Mouse (Mus musculus): ENCODE measurements around the gene Gfy. TPM values are rescaled to one million over a fixed set of nuclear protein-coding genes. Genes with fewer than 3 reads are reported as not detected.

Gfy gene
- polyA plus RNA-seq, 1 experiment from 2014 or later, result not detected

GRCm38 (mm10) chr7:45216442-45217183 lies 37.2 kb upstream of the Gfy start:
- TF ChIP-seq CTCF (IDR thresholded peaks at IDR 0.05; ENCODE audit: low read depth), result no peak
- no peak for TF ChIP-seq EP300 (IDR thresholded peaks at IDR 0.05; ENCODE audit: low read depth)
- peaks cover 25% of the 10 kb centered on the region for H3K4me1 ChIP-seq (ENCODE audit: insufficient read depth)
- 0 out of 2 replicates have a peak, but pooled peaks cover 6% of the 10 kb centered on the region for H3K27me3 ChIP-seq (ENCODE audit: insufficient read depth, low read length)
- peak overlapping the region; percentile 66; the same call in 1 of the 2 replicates for H3K9ac ChIP-seq (replicated peaks)
- H3K4me3 ChIP-seq (ENCODE audit: low read depth, low read length), result peak overlapping the region; percentile 52
- H3K4me2 ChIP-seq (ENCODE audit: low read depth, low read length), result peak overlapping the region; percentile 79
- ATAC-seq (peak; percentile 50; the same call in 1 of the 2 replicates), DNase-seq (peak; percentile 80)
- no peaks in the 10 kb centered on the region for H3K9me3 ChIP-seq (ENCODE audit: low read length)
- H3K27ac ChIP-seq (ENCODE audit: low read depth), result 0 out of 2 replicates have a peak overlapping the region, but pooled peaks have one; percentile 42
- H3K36me3 ChIP-seq (replicated peaks; ENCODE audit: insufficient read depth, low read length), result peaks cover 3% of the 10 kb centered on the region; the same call in 1 of the 2 replicates
- WGBS (ENCODE audit: insufficient replicate concordance), result 4% methylated on average over 13 of the region's 13 CpGs

GRCm38 (mm10) chr7:45215673-45216441 lies 36.5 kb upstream of the Gfy start, which contains the start of gene Tead2:
TSS of gene Tead2 (plus strand) at chr7:45215753.
- H3K4me1 ChIP-seq (ENCODE audit: insufficient read depth), result peaks cover 32% of the 10 kb centered on the region
- H3K27me3 ChIP-seq (ENCODE audit: insufficient read depth, low read length), result peaks cover 9% of the 10 kb centered on the region; the same call in 1 of the 2 replicates
- peak within 1 kb of the TSS; percentile 66 for H3K9ac ChIP-seq (replicated peaks)
- peak within 1 kb of the TSS; percentile 42; the same call in 1 of the 2 replicates for H3K27ac ChIP-seq (ENCODE audit: low read depth)
- WGBS (ENCODE audit: insufficient replicate concordance), result 3% methylated on average over 54 of the region's 55 CpGs
- peak within 1 kb of the TSS; percentile 79 for H3K4me2 ChIP-seq (ENCODE audit: low read depth, low read length)
- H3K4me3 ChIP-seq (ENCODE audit: low read depth, low read length), result peak within 1 kb of the TSS; percentile 52
- ATAC-seq, result peak; percentile 47
- TF ChIP-seq EP300 (IDR thresholded peaks at IDR 0.05; ENCODE audit: low read depth) (no peak), CTCF (IDR thresholded peaks at IDR 0.05; ENCODE audit: low read depth) (no peak)
- H3K9me3 ChIP-seq (ENCODE audit: low read length), result no peaks in the 10 kb centered on the region
- peaks cover 3% of the 10 kb centered on the region; the same call in 1 of the 2 replicates for H3K36me3 ChIP-seq (replicated peaks; ENCODE audit: insufficient read depth, low read length)
- DNase-seq, result peak; percentile 68

DNA sequence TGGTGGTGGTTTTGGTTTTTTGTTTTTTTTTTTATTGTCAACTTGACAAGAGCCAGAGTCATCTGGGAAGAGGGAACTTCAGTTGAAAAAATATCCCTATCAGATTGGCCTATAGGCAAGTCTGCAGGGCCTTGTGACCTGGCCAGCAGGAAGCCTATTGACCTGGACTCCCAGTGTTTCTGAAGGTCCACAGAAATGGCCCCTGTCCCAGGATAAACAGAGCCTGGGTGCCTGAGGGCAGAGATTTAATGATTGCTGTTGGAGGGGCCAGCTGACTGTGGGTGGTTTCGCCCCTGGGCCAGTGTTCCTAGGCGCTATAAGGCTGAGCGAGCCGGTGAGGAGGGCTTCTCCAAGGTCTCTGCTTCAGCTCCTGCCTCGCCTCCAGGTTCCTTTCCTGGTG lies 34.3 kb upstream of the Gfy start:
- H3K9ac ChIP-seq (replicated peaks), result no peak overlapping the region
- H3K36me3 ChIP-seq (replicated peaks; ENCODE audit: insufficient read depth, low read length), result 0 out of 2 replicates have a peak, but pooled peaks cover 3% of the 10 kb centered on the region
- no peak overlapping the region for H3K27ac ChIP-seq (ENCODE audit: low read depth)
- peak; percentile 48 for DNase-seq
- H3K9me3 ChIP-seq (ENCODE audit: low read length), result no peaks in the 10 kb centered on the region
- ATAC-seq, result peak; percentile 77
- H3K27me3 ChIP-seq (ENCODE audit: insufficient read depth, low read length), result peaks cover 12% of the 10 kb centered on the region
- 66% methylated on average over 5 of the region's 5 CpGs for WGBS (ENCODE audit: insufficient replicate concordance)
- H3K4me1 ChIP-seq (ENCODE audit: insufficient read depth), result peaks cover 33% of the 10 kb centered on the region
- TF ChIP-seq CTCF (IDR thresholded peaks at IDR 0.05; ENCODE audit: low read depth) (no peak), EP300 (IDR thresholded peaks at IDR 0.05; ENCODE audit: low read depth) (peak; percentile 11; the same call in 1 of the 2 replicates)
- no peak overlapping the region for H3K4me3 ChIP-seq (ENCODE audit: low read depth, low read length)
- no peak overlapping the region for H3K4me2 ChIP-seq (ENCODE audit: low read depth, low read length)

GRCm38 (mm10) chr7:45212356-45212755 lies 33.0 kb upstream of the Gfy start:
- H3K4me2 ChIP-seq (ENCODE audit: low read depth, low read length), result peak overlapping the region; percentile 56; the same call in 1 of the 2 replicates
- no peak for DNase-seq
- no peaks in the 10 kb centered on the region for H3K36me3 ChIP-seq (replicated peaks; ENCODE audit: insufficient read depth, low read length)
- H3K9ac ChIP-seq (replicated peaks), result no peak overlapping the region
- peaks cover 32% of the 10 kb centered on the region for H3K4me1 ChIP-seq (ENCODE audit: insufficient read depth)
- H3K27me3 ChIP-seq (ENCODE audit: insufficient read depth, low read length), result peaks cover 12% of the 10 kb centered on the region
- H3K27ac ChIP-seq (ENCODE audit: low read depth), result no peak overlapping the region
- no peak overlapping the region for H3K4me3 ChIP-seq (ENCODE audit: low read depth, low read length)
- no peak for ATAC-seq
- no peaks in the 10 kb centered on the region for H3K9me3 ChIP-seq (ENCODE audit: low read length)
- TF ChIP-seq CTCF (IDR thresholded peaks at IDR 0.05; ENCODE audit: low read depth) (no peak), EP300 (IDR thresholded peaks at IDR 0.05; ENCODE audit: low read depth) (no peak)
- 74% methylated on average over 7 of the region's 7 CpGs for WGBS (ENCODE audit: insufficient replicate concordance)

- Histone ChIP-seq H3K9ac (replicated peaks) (no peak within 1 kb of the TSS), H3K36me3 (replicated peaks; ENCODE audit: insufficient read depth, low read length) (no peaks in the 10 kb centered on the region), H3K27me3 (ENCODE audit: insufficient read depth, low read length) (peaks cover 12% of the 10 kb centered on the region), H3K4me3 (ENCODE audit: low read depth, low read length) (peak within 1 kb of the TSS; percentile 25; the same call in 1 of the 2 replicates), H3K4me2 (ENCODE audit: low read depth, low read length) (peak within 1 kb of the TSS; percentile 56), H3K9me3 (ENCODE audit: low read length) (no peaks in the 10 kb centered on the region), H3K4me1 (ENCODE audit: insufficient read depth) (peaks cover 28% of the 10 kb centered on the region), H3K27ac (ENCODE audit: low read depth) (no peak within 1 kb of the TSS)
- peak; percentile 18; the same call in 1 of the 2 replicates for ATAC-seq
- TF ChIP-seq CTCF (IDR thresholded peaks at IDR 0.05; ENCODE audit: low read depth) (no peak), EP300 (IDR thresholded peaks at IDR 0.05; ENCODE audit: low read depth) (no peak)
- DNase-seq, result peak; percentile 59
- 5% methylated on average over 17 of the region's 17 CpGs for WGBS (ENCODE audit: insufficient replicate concordance)
Observed at GRCm38 (mm10) chr7:45211851-45212251, 32.5 kb upstream of the Gfy start, which contains the start of gene Dkkl1. TSS of gene Dkkl1 (minus strand) at chr7:45212147.
